Mouse (Mus musculus) bone marrow macrophage, adult 2 months (primary cell): ENCODE measurements around the gene Gm20388.

Experiments used
- CTCF ChIP-seq: IDR thresholded peaks from 2 replicates; pipeline ENCODE4 v1.5.1; 2012; ENCODE audit warnings: low read depth, mild to moderate bottlenecking, low read length, moderate library complexity
- POLR2A ChIP-seq: IDR thresholded peaks from 2 replicates; pipeline ENCODE4 v1.6.1; 2012; ENCODE audit warnings: mild to moderate bottlenecking, low read depth, low read length, borderline replicate concordance

DNA sequence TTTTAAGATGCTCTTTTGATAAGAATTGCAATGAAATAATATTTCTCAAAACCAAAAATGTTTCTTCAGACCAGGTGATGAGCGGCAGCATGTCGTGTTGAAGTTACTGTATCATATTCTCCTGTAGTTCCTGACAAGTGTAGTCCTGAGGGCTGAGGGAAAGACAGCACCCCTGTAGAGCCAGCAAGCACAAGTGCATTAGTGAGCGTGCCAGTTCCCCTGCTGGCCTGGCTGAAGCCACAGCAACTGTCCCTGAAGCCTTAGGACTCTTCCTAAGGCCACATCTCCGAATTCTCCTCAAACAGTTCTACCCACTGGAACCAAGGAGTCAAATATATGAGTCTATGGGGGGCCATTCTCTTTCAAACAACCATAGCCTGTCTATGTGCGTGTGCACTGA lies 12.6 kb downstream of the Gm20388 start:
- TF ChIP-seq POLR2A (no peak), CTCF (no peak)
